Mouse (Mus musculus) stomach, postnatal 0 days (tissue): ENCODE measurements around the gene Sestd1. TPM values are rescaled to one million over a fixed set of nuclear protein-coding genes. Genes with fewer than 3 reads are reported as not detected.

Experiments
- ATAC-seq: fragments of 200-750 bp; cut with Nextera tagmentation; 2 replicates; pipeline ENCODE4 v1.8.0; 2017; ENCODE audit not compliant: low FRiP score, low TSS enrichment
- DNase-seq: peaks from one replicate; pipeline ENCODE4 v3.0.0-alpha.2; 2016; ENCODE audit warnings: low spot score
- H3K27ac ChIP-seq: fragments of 300-500 bp; sonication (generic); replicated peaks from 2 replicates; pipeline ENCODE4 v1.5.1; 2014; ENCODE audit warnings: mild to moderate bottlenecking, control low read depth
- H3K27me3 ChIP-seq: fragments of 300-500 bp; sonication (generic); 2 replicates; pipeline ENCODE4 v1.6.1; 2014; ENCODE audit warnings: low read length; ENCODE audit not compliant: control insufficient read depth, insufficient read depth
- H3K36me3 ChIP-seq: fragments of 300-500 bp; sonication (generic); 2 replicates; pipeline ENCODE4 v1.6.1; 2014; ENCODE audit warnings: low read length, mixed read lengths; ENCODE audit not compliant: control insufficient read depth, insufficient read depth
- H3K4me1 ChIP-seq: fragments of 300-500 bp; sonication (generic); replicated peaks from 2 replicates; pipeline ENCODE4 v1.6.1; 2014; ENCODE audit warnings: antibody characterized with exemption; ENCODE audit not compliant: control insufficient read depth, insufficient read depth
- H3K4me2 ChIP-seq: fragments of 300-500 bp; sonication (generic); replicated peaks from 2 replicates; pipeline ENCODE4 v1.6.1; 2014; ENCODE audit warnings: low read depth, mild to moderate bottlenecking, control low read depth, moderate library complexity
- H3K4me3 ChIP-seq: fragments of 300-500 bp; sonication (generic); 2 replicates; pipeline ENCODE4 v1.5.1; 2014; ENCODE audit warnings: low read depth, low read length, control low read depth
- H3K9ac ChIP-seq: fragments of 300-500 bp; sonication (generic); 2 replicates; pipeline ENCODE4 v1.6.1; 2014; ENCODE audit warnings: mild to moderate bottlenecking, low read length, control low read depth, mixed read lengths
- H3K9me3 ChIP-seq: fragments of 300-500 bp; sonication (generic); 2 replicates; pipeline ENCODE4 v1.6.1; 2016; ENCODE audit warnings: low read length; ENCODE audit not compliant: control insufficient read depth
- CTCF ChIP-seq: IDR thresholded peaks from 2 replicates; pipeline ENCODE4 v1.5.1; 2016; ENCODE audit warnings: antibody characterized with exemption, low read depth, mild to moderate bottlenecking, moderate library complexity
- EP300 ChIP-seq: optimal IDR thresholded peaks from 2 replicates; pipeline ENCODE3; 2016; ENCODE audit warnings: antibody characterized with exemption
- WGBS: fragments of 180-500 bp; shearing (Covaris S2); extraction: QIAGEN DNeasy Blood & Tissue Kit; methylation state at CpG from one replicate; pipeline ENCODE4 v1.1.7; 2014; 5-methylcytosine and 5-hydroxymethylcytosine counted together
- polyA plus RNA-seq: library from polyadenylated mRNA; unstranded; fragments of >200 nt; fragmentation: Nextera tagmentation; extraction: Ambion mirVana; gene quantifications from 2 replicates; pipeline ENCODE4 v1.2.1, GENCODE M21; 2015

The Sestd1 gene
- polyA plus RNA-seq, 1 experiment from 2014 or later, result 7.5 TPM

GRCm38 (mm10) chr2:77301687-77302389 is 21.4 kb upstream of the Sestd1 start:
- Histone ChIP-seq H3K27me3 (no peaks in the 10 kb centered on the region), H3K36me3 (no peaks in the 10 kb centered on the region), H3K9me3 (no peaks in the 10 kb centered on the region), H3K4me3 (no peak overlapping the region), H3K9ac (no peak overlapping the region), H3K4me1 (no peaks in the 10 kb centered on the region), H3K27ac (no peak overlapping the region), H3K4me2 (no peak overlapping the region)
- WGBS, result 50% methylated on average over 9 of the region's 9 CpGs
- TF ChIP-seq EP300 (no peak), CTCF (no peak)
- DNase-seq (no peak), ATAC-seq (no peak)

DNA sequence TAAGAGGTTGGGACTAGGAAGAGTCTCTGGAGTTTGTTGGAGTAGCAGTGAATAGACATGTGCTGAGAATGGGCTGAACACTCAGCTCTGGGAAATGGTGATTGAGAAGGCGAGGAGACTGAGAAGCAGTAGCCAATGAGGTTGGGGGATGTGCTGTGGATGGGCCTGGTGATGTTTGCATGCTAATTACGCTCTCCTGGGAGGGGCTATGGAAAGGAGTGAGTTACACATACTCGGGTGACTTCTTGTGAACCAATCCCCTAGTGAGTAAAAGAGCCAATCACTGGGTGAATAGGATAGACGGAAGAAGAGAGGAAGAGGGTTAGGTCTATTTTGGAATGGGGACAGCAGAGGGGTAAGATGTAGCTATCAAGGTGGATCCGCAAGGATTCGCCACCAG is 9.3 kb upstream of the Sestd1 start:
- ATAC-seq (no peak), DNase-seq (no peak)
- TF ChIP-seq EP300 (no peak), CTCF (no peak)
- Histone ChIP-seq H3K9me3 (no peaks in the 10 kb centered on the region), H3K27ac (no peak overlapping the region), H3K4me1 (no peaks in the 10 kb centered on the region), H3K9ac (no peak overlapping the region), H3K27me3 (no peaks in the 10 kb centered on the region), H3K4me3 (no peak overlapping the region), H3K36me3 (no peaks in the 10 kb centered on the region), H3K4me2 (no peak overlapping the region)
- 75% methylated on average over 6 of the region's 6 CpGs for WGBS

DNA sequence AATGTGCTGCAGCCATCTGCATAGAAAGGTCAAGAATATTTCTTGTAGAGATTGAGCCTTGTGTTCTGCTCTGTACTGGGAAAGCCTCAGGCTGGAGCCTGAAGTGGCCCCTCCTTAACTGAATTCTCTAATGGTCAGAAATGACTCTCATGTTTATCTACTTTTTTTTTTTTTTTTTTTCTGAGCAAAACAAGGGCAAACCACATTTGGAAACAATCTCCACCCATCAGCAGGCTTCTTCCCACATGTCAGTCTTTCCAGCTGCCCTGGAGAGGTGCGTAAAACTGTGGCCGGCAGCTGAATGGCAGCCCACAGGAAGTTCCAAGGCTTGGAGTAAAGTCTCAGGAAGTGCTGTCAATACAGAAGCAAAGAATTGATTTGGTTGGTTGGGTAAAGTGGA is 6.4 kb upstream of the Sestd1 start:
- Histone ChIP-seq H3K4me3 (no peak overlapping the region), H3K4me2 (no peak overlapping the region), H3K9ac (no peak overlapping the region), H3K9me3 (no peaks in the 10 kb centered on the region), H3K36me3 (no peaks in the 10 kb centered on the region), H3K4me1 (no peaks in the 10 kb centered on the region), H3K27me3 (no peaks in the 10 kb centered on the region), H3K27ac (no peak overlapping the region)
- WGBS, result 68% methylated on average over 2 of the region's 2 CpGs
- ATAC-seq, result no peak
- no peak for TF ChIP-seq EP300
- TF ChIP-seq CTCF, result no peak
- no peak for DNase-seq

GRCm38 (mm10) chr2:77284281-77284899 is 4.0 kb upstream of the Sestd1 start:
- Histone ChIP-seq H3K4me3 (no peak overlapping the region), H3K36me3 (no peaks in the 10 kb centered on the region), H3K9ac (no peak overlapping the region), H3K27ac (no peak overlapping the region), H3K27me3 (no peaks in the 10 kb centered on the region), H3K4me1 (no peaks in the 10 kb centered on the region), H3K4me2 (no peak overlapping the region), H3K9me3 (no peaks in the 10 kb centered on the region)
- DNase-seq (no peak), ATAC-seq (no peak)
- WGBS, result 52% methylated on average over 2 of the region's 2 CpGs
- TF ChIP-seq CTCF, result no peak
- TF ChIP-seq EP300, result no peak

DNA sequence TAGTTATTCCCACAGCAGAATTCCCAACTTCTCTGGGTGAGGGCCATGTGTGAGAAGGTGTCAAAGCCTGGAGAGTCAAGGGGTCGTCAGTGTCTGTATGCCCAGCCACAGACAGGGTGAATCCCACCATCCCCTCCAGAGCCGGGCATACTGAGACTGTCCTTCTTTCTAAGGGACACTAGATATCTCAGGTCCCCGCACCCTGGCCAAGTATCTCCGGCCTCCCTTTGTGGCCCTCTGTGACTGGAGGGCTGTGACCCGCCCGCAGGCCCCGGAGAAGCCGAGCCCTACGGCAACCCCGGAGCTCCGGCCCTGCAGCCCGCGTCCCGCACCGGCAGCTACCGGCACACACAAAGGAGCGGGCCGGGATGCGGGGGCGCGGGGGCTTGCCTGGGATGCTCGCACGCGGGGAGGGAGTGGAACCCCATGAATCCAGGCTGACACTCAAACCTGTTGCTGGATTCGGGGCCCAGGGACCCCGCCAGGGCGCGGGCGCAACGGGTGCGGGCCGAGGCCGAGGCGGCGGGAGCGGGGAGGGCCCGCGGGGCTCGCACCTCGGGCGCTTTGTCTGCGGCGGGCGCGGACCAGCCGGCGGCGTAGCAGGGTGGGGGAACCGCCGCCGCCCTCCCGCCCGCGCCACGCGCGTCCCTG is 406 bp downstream of the Sestd1 start:
- H3K9me3 ChIP-seq, result no peaks in the 10 kb centered on the region
- peak overlapping the region; percentile 94 for H3K9ac ChIP-seq
- peak overlapping the region; percentile 92 for H3K4me3 ChIP-seq
- H3K4me2 ChIP-seq, result peak overlapping the region; percentile 98
- no peaks in the 10 kb centered on the region for H3K27me3 ChIP-seq
- H3K27ac ChIP-seq, result peak overlapping the region; percentile 81
- H3K36me3 ChIP-seq, result no peaks in the 10 kb centered on the region
- peak; percentile 56 for ATAC-seq
- TF ChIP-seq CTCF (no peak), EP300 (no peak)
- DNase-seq, result peak; percentile 53
- no peaks in the 10 kb centered on the region for H3K4me1 ChIP-seq
- 2% methylated on average over 41 of the region's 57 CpGs for WGBS

DNA sequence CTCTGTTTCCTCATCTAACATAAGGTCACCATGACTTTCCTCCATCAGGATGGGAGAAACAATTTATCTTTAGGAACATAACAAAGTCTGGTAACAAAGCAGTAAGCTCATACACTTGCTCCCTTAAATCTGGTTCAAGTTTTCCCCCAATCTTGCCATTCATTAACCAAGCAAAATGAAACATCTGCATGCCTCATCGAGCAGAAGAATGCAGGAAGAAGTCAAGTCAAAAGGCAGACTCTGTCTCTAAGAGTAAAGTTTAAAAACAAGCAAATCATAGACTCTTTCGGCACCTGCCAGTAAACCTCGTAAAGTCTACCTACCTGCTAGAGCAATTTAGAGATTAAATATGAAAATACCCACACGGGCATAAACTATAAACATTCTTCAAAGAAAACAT is 3.1 kb downstream of the Sestd1 start:
- no peak for ATAC-seq
- Histone ChIP-seq H3K4me2 (no peak overlapping the region), H3K36me3 (no peaks in the 10 kb centered on the region), H3K4me3 (no peak overlapping the region), H3K27ac (no peak overlapping the region), H3K9me3 (no peaks in the 10 kb centered on the region), H3K4me1 (no peaks in the 10 kb centered on the region), H3K27me3 (no peaks in the 10 kb centered on the region), H3K9ac (no peak overlapping the region)
- TF ChIP-seq CTCF (no peak), EP300 (no peak)
- no peak for DNase-seq
- 59% methylated on average over 4 of the region's 4 CpGs for WGBS
